Mouse (Mus musculus): ENCODE data around the gene 2610002M06Rik. TPM values are rescaled to one million over a fixed set of nuclear protein-coding genes. Genes with fewer than 3 reads are reported as not detected.

The 2610002M06Rik gene
- 31.7 and 37.1 TPM in 2 replicates for total RNA-seq (2014; rRNA removed)
- 17.5 and 17.9 TPM in 2 replicates for polyA plus RNA-seq (2015; fragmentation: Nextera tagmentation; extraction: Ambion mirVana)

- Histone ChIP-seq H3K4me2 (ENCODE audit: low read depth, low read length, poor library complexity, severe bottlenecking) (peak within 1 kb of the TSS; percentile 50), H3K4me1 (ENCODE audit: insufficient read depth, low read length) (no peaks in the 10 kb centered on the region), H3K36me3 (ENCODE audit: insufficient read depth, low read length) (no peaks in the 10 kb centered on the region), H3K9ac (replicated peaks; ENCODE audit: low read length, poor library complexity, severe bottlenecking) (peak within 1 kb of the TSS; percentile 73), H3K4me3 (ENCODE audit: low read depth, low read length) (peak within 1 kb of the TSS; percentile 53), H3K27ac (ENCODE audit: low read depth, low read length) (peak within 1 kb of the TSS; percentile 26; the same call in 1 of the 2 replicates), H3K9me3 (ENCODE audit: low read length) (no peaks in the 10 kb centered on the region), H3K27me3 (ENCODE audit: insufficient read depth, low read length) (no peaks in the 10 kb centered on the region)
- TF ChIP-seq CTCF (IDR thresholded peaks at IDR 0.05): peak; percentile 77
- 21% methylated on average over 25 of the region's 28 CpGs for WGBS
- peak; percentile 99 for ATAC-seq (ENCODE audit: low FRiP score)
- peak; percentile 95 for DNase-seq (ENCODE audit: low spot score)
Observed at GRCm38 (mm10) chrX:107816218-107816554, at the start of gene 2610002M06Rik. 2610002M06Rik (minus strand) TSS chrX:107816334.

GRCm38 (mm10) chrX:107858165-107858564, 42.0 kb upstream of the 2610002M06Rik start:
- no peak for TF ChIP-seq CTCF (IDR thresholded peaks at IDR 0.05)
- Histone ChIP-seq H3K4me1 (ENCODE audit: insufficient read depth, low read length) (no peaks in the 10 kb centered on the region), H3K27ac (ENCODE audit: low read depth, low read length) (no peak overlapping the region), H3K27me3 (ENCODE audit: insufficient read depth, low read length) (no peaks in the 10 kb centered on the region), H3K4me3 (ENCODE audit: low read depth, low read length) (no peak overlapping the region), H3K9ac (replicated peaks; ENCODE audit: low read length, poor library complexity, severe bottlenecking) (no peak overlapping the region), H3K4me2 (ENCODE audit: low read depth, low read length, poor library complexity, severe bottlenecking) (peak overlapping the region; percentile 20; the same call in 1 of the 2 replicates), H3K36me3 (ENCODE audit: insufficient read depth, low read length) (no peaks in the 10 kb centered on the region), H3K9me3 (ENCODE audit: low read length) (no peaks in the 10 kb centered on the region)
- ATAC-seq (ENCODE audit: low FRiP score) (no peak), DNase-seq (ENCODE audit: low spot score) (no peak)
- 33% methylated on average over 4 of the region's 4 CpGs for WGBS

- H3K4me2 ChIP-seq (ENCODE audit: low read depth, low read length, poor library complexity, severe bottlenecking): peak overlapping the region; percentile 50; the same call in 1 of the 2 replicates
- H3K9ac ChIP-seq (replicated peaks; ENCODE audit: low read length, poor library complexity, severe bottlenecking): no peak overlapping the region
- DNase-seq (ENCODE audit: low spot score) (no peak), ATAC-seq (ENCODE audit: low FRiP score) (no peak)
- H3K9me3 ChIP-seq (ENCODE audit: low read length): no peaks in the 10 kb centered on the region
- no peak overlapping the region for H3K27ac ChIP-seq (ENCODE audit: low read depth, low read length)
- no peaks in the 10 kb centered on the region for H3K4me1 ChIP-seq (ENCODE audit: insufficient read depth, low read length)
- no peaks in the 10 kb centered on the region for H3K27me3 ChIP-seq (ENCODE audit: insufficient read depth, low read length)
- TF ChIP-seq CTCF (IDR thresholded peaks at IDR 0.05): no peak
- H3K4me3 ChIP-seq (ENCODE audit: low read depth, low read length): no peak overlapping the region
- WGBS: 88% methylated on average over 6 of the region's 6 CpGs
- no peaks in the 10 kb centered on the region for H3K36me3 ChIP-seq (ENCODE audit: insufficient read depth, low read length)
Observed at GRCm38 (mm10) chrX:107816726-107817125, 592 bp upstream of the 2610002M06Rik start.

DNA sequence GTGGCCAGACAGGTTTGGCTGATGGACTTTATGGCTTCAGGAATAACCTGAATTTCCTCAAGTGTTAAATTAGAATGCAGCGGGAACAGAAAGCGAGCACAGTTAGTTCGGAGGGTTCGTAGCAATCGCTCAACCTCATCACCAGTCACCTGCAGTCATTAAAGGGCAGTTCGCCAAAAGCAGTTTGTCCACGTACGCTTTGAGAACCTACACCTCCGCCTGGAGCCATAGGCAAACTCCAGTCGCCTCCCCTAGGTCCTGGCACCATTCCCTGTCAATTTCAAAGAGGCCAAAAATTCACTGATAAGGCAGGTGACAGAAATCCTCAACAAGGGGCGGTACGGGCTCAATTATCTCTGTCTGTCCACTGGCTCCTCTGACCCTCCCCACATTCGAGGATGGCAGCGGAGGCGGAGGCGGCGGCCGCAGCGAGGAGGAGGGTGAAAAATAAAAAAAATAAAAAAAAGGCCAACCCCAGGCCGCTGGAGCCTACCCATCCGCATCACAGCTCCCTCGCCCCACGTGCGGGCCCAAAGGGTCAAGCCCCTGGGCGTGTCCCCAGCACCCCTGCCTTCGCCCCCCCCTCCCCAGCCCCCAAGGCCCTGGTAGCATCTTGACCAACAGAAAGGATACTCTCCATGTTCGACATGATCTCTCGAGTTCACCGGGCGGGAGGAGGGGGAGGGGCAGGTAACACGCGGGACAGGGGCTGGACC, 474 bp downstream of the 2610002M06Rik start:
- Histone ChIP-seq H3K9me3 (ENCODE audit: low read length) (no peaks in the 10 kb centered on the region), H3K4me1 (ENCODE audit: insufficient read depth, low read length) (no peaks in the 10 kb centered on the region), H3K27ac (ENCODE audit: low read depth, low read length) (peak overlapping the region; percentile 26; the same call in 1 of the 2 replicates), H3K36me3 (ENCODE audit: insufficient read depth, low read length) (no peaks in the 10 kb centered on the region), H3K4me3 (ENCODE audit: low read depth, low read length) (peak overlapping the region; percentile 53), H3K9ac (replicated peaks; ENCODE audit: low read length, poor library complexity, severe bottlenecking) (peak overlapping the region; percentile 73), H3K4me2 (ENCODE audit: low read depth, low read length, poor library complexity, severe bottlenecking) (peak overlapping the region; percentile 50), H3K27me3 (ENCODE audit: insufficient read depth, low read length) (no peaks in the 10 kb centered on the region)
- DNase-seq (ENCODE audit: low spot score): peak; percentile 37
- ATAC-seq (ENCODE audit: low FRiP score): peak; percentile 77
- WGBS: 19% methylated on average over 28 of the region's 32 CpGs
- no peak for TF ChIP-seq CTCF (IDR thresholded peaks at IDR 0.05)

DNA sequence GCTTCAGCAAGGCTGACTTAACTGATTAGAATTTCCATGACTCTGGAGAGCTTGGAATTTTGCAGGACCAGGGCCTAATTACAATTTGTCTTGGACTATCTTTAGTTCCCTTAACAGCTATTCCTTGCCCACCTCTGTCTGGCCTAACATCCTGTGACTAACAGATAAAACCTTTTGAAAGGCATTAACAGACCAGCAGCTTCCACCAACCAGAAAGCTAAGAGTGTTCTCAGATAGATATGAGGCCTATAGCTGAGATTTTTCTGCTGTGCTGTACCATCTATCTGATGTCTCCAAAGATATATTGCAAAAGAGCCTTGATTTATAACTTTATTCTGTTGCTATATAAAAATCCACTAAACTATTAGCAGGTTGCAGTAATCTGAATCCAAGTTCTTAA, 4.0 kb downstream of the 2610002M06Rik start:
- ATAC-seq (ENCODE audit: low FRiP score): no peak
- TF ChIP-seq CTCF (IDR thresholded peaks at IDR 0.05): no peak
- H3K4me2 ChIP-seq (ENCODE audit: low read depth, low read length, poor library complexity, severe bottlenecking): no peak overlapping the region
- no peak overlapping the region for H3K4me3 ChIP-seq (ENCODE audit: low read depth, low read length)
- no peaks in the 10 kb centered on the region for H3K4me1 ChIP-seq (ENCODE audit: insufficient read depth, low read length)
- H3K9me3 ChIP-seq (ENCODE audit: low read length): no peaks in the 10 kb centered on the region
- H3K36me3 ChIP-seq (ENCODE audit: insufficient read depth, low read length): no peaks in the 10 kb centered on the region
- no peak overlapping the region for H3K9ac ChIP-seq (replicated peaks; ENCODE audit: low read length, poor library complexity, severe bottlenecking)
- no peak for DNase-seq (ENCODE audit: low spot score)
- H3K27ac ChIP-seq (ENCODE audit: low read depth, low read length): no peak overlapping the region
- H3K27me3 ChIP-seq (ENCODE audit: insufficient read depth, low read length): no peaks in the 10 kb centered on the region

- Histone ChIP-seq H3K4me1 (ENCODE audit: insufficient read depth, low read length) (no peaks in the 10 kb centered on the region), H3K4me3 (ENCODE audit: low read depth, low read length) (no peak overlapping the region), H3K9ac (replicated peaks; ENCODE audit: low read length, poor library complexity, severe bottlenecking) (no peak overlapping the region), H3K9me3 (ENCODE audit: low read length) (no peaks in the 10 kb centered on the region), H3K4me2 (ENCODE audit: low read depth, low read length, poor library complexity, severe bottlenecking) (no peak overlapping the region), H3K36me3 (ENCODE audit: insufficient read depth, low read length) (no peaks in the 10 kb centered on the region), H3K27ac (ENCODE audit: low read depth, low read length) (no peak overlapping the region), H3K27me3 (ENCODE audit: insufficient read depth, low read length) (no peaks in the 10 kb centered on the region)
- TF ChIP-seq CTCF (IDR thresholded peaks at IDR 0.05): no peak
- DNase-seq (ENCODE audit: low spot score): no peak
- WGBS: 81% methylated on average over 2 of the region's 2 CpGs
- ATAC-seq (ENCODE audit: low FRiP score): no peak
Observed at GRCm38 (mm10) chrX:107796919-107797318, 19.2 kb downstream of the 2610002M06Rik start.

Measured in midbrain, postnatal 0 days (tissue).